Mouse (Mus musculus) layer of hippocampus, adult 9-10 months (tissue): ENCODE measurements at regions not wholly inside any gene's neighbourhood (a gene's known extent, or its start where the extent isn't known, plus 50 kb on each side); places are given as distances from the start of the nearest gene placed in this dataset.

Experiments
- DNase-seq: peaks from one replicate; pipeline ENCODE4 v3.0.0; 2022; ENCODE audit warnings: low spot score

DNA sequence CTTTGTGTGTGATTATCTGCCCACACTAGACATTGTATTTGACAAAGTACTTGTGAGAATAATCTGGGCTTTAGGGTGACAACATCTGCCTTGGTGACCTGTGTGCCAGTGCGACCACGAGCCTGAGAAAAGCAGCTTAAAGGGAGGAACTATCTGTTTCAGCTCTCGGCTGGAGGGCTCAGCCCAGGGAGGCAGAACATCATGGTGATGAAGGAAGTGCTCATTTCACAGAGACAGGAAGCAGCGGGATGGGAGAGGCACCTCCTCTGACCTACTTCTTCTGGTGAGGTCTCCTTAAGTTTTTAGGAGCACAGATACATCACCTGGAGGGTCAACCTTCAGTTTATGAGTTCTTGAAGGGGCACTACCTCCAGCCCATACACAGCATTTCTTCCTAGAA is 89.8 kb downstream of the Kif26a start:
- DNase-seq = no peak

- DNase-seq = no peak
These were observed 91.1 kb downstream of the Kif26a start for GRCm38 (mm10) chr12:112237061-112237490.

GRCm38 (mm10) chr12:112238834-112239233 is 92.8 kb downstream of the Kif26a start:
- DNase-seq = no peak

GRCm38 (mm10) chr12:112241740-112242171 is 95.7 kb downstream of the Kif26a start:
- DNase-seq = no peak

DNA sequence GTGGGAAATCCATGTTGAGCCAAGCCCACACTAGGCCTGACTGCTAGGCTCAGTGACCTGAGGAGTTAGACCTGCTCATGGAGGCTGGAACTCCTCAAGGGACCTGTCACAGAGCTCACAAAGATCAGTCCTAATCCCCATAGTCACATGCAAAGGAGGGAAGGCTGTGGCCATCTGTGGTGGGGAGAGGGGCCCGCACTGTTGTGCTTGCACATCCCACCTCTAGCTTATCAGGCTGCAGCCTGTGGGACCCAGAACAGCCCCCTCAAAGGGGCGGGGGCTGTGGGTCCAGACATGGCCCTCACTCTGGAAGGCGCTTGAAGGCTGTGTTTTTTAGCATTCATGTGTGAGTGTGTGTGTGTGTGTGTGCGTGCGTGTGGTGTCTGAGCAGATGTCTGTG is 97.2 kb downstream of the Kif26a start:
- no peak for DNase-seq

DNA sequence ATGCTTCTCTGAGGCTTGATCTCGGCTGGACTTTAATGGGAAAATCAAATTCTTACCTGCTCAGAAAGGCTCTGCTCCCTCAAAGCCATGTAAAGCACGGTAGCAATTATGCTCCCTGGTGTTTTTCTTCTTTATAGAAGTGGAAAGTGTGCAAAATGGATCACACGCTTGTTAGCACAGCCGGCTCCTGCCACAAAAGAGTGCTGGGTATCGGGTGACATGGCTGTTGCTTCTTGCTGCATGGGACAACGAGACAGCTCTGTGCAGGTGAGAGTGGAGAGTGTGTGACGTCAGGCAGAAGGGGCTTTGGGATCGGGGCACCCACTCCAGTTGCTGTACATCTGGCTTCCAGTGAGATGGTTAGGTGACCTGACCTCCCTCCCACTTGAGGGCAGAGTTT is 104.9 kb downstream of the Kif26a start:
- DNase-seq = no peak

DNA sequence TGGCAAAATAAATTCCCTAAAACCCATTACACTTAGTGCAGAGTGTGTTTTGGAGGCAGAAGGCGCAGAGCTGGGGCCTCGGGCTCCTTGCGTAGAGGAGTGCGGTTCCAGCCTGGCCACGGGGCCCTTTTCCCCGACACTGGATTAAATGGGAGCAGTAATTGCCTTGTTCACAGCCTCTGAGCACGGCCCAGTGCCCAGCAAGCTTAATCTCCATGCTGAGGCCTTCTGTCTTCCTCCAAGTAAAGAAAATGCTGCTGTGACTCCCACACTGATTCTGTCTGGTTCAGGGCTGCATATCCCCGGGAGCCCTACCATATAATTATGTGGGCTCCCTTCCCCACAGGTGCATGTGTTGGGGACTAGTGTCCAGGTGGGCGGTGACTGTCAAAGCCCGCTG is 107.5 kb downstream of the Kif26a start:
- no peak for DNase-seq

DNA sequence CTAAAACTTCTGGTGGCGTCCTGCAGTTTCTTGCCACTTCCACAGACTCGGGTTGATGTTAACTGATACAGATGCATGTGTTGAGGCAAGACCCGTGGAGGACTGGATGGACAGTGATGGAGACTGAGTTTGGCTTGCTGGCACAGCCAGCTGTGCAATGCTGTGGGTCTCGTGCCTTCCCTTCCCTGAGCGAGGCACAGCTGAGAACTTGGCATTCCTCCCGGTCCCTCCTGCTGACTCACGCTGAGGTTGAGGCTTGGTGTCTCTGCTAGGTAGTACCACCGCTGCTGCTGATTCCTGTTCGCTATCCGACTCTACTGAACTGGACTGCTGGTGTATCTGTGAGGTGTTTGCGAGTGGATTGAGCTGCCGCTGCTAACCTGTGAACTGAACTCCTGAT is 109.2 kb downstream of the Kif26a start:
- no peak for DNase-seq

DNA sequence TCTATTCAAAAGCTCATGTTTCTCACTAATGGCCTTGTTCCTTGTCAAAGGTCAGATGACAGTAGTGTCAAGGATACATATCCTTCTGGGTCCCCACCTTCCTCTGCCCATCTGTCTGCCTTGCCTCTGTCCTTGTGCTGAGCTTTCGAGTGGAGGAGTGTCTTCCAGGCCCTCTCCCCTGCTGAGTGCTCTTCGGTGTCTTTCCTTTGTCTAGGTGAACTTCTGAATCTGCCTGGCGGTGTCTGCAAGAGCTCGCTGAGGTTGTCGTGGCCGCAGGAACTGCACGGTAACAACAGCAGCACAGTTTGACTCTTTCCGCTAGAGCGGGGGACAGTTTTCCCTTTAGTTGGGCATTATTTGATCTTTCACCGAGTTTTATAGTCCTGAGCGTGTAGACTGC is 111.7 kb downstream of the Kif26a start:
- DNase-seq = no peak

DNA sequence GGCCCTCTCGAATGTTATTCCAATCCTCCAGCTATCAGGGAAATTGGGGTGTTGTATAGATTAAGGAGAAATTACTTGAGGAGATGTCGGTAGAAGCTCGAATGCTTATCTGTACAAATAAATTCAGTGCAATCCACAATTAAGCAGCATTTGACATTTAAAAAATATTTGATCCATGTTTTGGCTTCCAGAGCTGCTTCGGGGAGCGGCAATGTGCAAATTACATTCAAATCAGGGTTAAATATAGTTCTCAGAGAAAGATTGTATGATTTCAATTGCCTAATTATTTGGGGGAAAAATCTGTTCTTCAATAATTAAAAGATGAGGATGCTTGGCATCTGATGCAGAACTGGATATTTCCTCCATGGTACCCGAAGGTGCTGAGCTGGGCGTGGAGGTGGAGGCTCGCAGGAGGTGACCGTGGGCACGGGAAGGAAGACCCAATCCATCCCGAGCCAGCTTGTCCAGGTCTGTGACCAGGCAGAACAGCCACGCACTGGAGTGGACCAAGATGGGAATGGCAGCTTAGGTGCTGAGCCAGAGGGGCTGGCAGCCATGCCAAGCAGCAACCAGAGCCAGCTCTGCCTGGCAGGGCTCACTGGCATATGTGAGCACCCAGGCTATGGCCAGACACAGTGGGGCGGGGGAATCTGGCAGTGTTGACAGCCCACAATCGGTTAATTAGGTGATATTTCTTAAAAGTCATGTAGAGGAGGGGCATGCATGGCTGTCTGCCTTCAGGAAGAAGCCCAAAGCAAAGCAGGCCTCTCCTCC is 117.5 kb downstream of the Kif26a start:
- peak; percentile 61 for DNase-seq

DNA sequence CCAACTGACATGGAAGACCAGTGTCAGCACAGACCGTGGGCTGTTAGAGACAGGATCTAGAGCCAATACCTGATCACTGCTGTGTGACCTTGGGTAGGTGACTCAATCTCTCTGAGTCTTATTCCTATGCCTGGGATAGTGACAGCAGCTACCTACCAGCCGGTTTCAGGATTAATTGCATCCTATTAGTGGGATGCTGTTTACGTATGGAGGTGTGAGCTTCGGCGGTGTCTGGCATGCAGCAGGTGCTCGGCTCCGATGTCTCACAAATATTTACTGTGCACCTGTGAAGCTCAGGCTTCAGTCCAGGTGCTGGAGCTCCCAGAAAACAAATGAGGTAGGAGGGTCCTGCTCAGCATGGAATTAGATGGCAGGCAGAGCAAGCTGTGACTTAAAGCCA is 118.2 kb downstream of the Kif26a start:
- no peak for DNase-seq

- DNase-seq = no peak
These were observed 119.4 kb downstream of the Kif26a start for GRCm38 (mm10) chr12:112265289-112265969.

DNA sequence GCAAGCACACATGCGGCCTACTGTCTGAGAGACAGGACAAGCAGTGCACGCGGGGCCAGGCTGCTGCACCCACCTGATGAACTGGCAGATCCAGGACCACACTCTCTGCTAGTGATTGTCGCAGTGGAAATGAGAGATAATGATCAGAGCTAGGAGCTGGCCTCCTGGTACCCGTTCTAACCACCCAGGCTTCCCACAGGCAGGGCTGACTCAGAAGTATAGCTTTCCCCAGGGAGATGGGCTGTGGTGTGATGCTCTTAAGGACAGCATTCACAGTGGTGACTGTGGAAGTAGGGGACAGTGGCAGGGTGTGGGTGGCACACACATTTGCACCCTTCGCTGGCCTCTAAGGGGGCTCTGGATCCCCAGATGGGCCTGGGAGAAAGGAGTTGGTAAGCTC is 128.0 kb downstream of the Kif26a start:
- DNase-seq = no peak

DNA sequence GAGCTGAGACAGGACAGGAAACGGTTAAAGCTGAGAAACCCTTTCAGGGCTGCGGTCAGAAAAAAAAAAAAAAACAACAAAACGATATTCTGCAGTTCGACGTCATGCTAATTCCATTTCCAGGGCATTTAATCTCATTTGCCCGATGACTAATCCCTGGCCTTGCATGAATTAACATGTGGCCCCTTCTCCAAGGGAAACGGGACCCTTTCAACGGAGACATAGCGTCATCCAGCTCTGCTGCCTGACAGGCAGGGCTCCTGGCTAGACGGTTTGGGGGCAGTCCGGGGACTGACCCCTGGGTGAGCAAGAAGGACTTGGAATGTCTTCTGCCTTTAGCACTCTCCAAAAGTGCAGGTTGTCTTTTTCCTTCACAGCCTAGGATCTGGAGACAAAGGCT is 128.7 kb downstream of the Kif26a start:
- no peak for DNase-seq

GRCm38 (mm10) chr12:112276651-112277050 is 130.6 kb downstream of the Kif26a start:
- no peak for DNase-seq

DNA sequence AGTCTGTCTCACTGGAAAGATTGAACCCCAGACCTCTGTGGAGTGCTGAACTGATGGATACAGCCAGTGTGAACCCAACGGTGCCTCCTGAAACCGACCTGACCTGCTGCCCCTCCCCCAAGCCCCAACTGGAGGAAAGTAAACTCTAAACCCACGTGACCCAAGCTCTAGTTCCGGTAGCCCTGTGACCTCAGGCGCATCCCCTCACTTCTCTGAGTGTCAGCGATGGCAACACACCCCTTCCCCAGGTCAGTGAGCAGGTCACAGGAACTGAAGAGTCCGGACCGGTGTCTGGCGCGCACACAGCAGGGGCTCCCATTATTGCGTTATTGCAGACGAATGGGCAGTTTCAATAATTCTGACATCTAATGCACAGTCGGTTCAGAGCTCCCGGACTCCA is 131.5 kb downstream of the Kif26a start:
- no peak for DNase-seq

GRCm38 (mm10) chr12:112285096-112285495 is 139.1 kb downstream of the Kif26a start:
- no peak for DNase-seq

GRCm38 (mm10) chr12:112288786-112289185 is 142.8 kb downstream of the Kif26a start:
- DNase-seq = no peak

DNA sequence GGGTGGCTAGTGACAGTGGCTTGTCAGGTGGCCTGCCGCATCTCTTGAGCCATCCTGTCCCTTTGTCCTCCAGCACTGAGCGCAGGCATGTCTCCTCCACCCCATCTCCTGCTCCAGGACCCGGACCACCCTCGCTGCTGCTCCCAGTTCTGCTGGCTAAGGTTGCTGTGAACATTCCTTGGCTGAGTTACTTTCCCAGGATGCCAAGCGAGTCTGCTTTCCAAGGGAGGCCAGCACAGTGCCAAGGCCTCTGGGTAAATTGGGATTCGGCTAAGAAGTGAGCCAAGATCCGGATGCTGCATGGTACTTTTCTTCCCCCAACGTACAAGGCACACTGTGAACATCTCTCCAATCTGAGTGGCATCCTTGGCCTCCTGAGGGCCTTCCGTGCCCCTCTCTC is 144.3 kb downstream of the Kif26a start:
- DNase-seq = no peak

- DNase-seq = no peak
These were observed 145.9 kb downstream of the Kif26a start for GRCm38 (mm10) chr12:112291748-112292561.

GRCm38 (mm10) chr12:112293105-112293504 is 147.1 kb downstream of the Kif26a start:
- DNase-seq = no peak

DNA sequence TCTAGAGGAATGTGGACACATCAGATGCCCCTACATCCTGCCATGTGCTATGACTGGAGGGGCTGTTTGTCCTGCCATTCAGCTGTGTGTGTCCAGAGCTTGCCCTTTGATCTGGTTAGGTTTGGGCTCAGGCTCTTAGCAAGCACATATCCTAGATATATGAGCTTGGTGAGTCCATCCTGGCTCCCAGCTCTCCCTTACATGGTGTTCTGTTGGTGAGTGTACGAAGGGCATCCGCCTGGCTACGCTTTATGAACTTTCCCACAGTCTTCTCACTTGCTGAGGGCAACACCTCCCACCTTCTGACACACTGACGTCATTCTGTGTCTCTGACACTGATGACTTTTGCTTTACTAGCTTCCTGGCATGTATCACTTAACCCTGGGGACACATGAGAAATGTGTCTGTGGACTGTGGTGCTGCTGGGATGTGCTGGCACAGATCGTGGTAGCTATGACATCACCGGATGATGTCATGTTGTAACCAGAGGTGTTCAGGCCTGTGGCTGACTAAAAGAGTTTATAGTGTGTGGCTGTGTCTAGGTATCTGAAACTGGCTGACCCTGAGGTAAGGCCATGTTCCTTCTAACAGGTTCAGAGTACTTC is 149.4 kb downstream of the Kif26a start:
- DNase-seq = no peak
